Mouse (Mus musculus): ENCODE results near the gene Specc1. TPM values are rescaled to one million over a fixed set of nuclear protein-coding genes. Genes with fewer than 3 reads are reported as not detected.

Specc1 gene
- polyA plus RNA-seq, 1 experiment from 2014 or later, result 14.3 TPM

DNA sequence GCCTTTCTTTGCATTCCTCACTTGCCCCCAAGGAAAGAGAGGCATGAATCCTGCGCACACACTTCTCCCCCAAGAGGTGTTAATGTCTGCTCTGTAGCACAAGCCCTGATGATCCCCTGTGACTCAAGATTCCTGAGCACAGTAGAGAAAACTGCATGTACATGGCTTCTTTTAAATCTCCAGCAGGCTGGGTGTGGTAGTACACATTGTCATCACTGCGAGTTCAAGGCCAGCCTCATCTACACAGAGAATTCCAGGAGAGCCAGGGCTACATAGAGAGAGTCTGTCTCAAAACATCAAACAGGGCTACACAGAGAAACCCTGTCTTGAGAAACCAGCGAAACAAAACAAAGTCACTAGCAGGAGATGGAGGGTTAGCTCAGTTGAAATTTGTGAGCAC is 211.6 kb downstream of the Specc1 start:
- Histone ChIP-seq H3K36me3 (ENCODE audit: control insufficient read depth, insufficient read depth, low read length) (no peaks in the 10 kb centered on the region), H3K27ac (ENCODE audit: low read depth, low read length) (no peak overlapping the region), H3K4me1 (ENCODE audit: control insufficient read depth, insufficient read depth, low read depth, low read length) (no peaks in the 10 kb centered on the region), H3K27me3 (replicated peaks; ENCODE audit: control insufficient read depth, insufficient read depth, low read length) (no peaks in the 10 kb centered on the region), H3K9ac (ENCODE audit: low read depth, low read length) (no peak overlapping the region), H3K9me3 (ENCODE audit: control insufficient read depth, low read length) (no peaks in the 10 kb centered on the region), H3K4me2 (ENCODE audit: low read length) (no peak overlapping the region), H3K4me3 (ENCODE audit: low read length) (no peak overlapping the region)
- WGBS, result 86% methylated on average over 3 of the region's 3 CpGs
- no peak for ATAC-seq

DNA sequence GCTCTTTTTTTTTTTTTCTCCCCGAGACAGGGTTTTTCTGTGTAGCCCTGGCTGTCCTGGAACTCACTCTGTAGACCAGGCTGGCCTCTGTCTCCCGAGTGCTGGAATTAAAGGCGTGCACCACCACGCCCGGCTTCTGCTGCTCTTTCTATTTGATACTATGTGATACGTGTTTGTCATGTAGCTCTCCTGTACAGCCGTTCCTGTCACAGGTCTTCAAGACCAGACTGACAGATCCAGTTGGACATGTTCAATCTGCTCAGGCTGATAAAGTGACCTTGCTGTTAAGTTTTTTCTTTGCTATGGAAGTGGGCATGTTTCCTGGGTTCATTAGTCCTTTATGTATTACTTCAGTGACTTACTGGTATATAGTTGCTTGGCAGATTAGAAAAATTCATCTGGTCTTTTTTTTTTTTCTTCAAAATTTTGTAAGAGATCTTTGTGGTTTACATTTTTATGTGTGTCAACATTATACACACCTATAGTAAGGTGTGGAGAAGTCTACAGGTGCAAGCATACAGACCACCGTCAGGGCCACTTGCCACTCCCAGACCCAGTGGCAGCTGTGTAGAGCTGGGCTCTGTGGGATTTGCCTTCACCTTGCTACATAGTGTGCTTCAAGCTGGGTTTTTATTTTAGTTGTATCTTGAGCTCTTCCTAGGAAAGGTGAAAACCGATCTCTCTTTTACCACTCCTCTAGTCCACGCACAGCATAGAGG is 221.0 kb downstream of the Specc1 start:
- Histone ChIP-seq H3K9ac (ENCODE audit: low read depth, low read length) (no peak overlapping the region), H3K4me3 (ENCODE audit: low read length) (no peak overlapping the region), H3K27ac (ENCODE audit: low read depth, low read length) (no peak overlapping the region), H3K4me2 (ENCODE audit: low read length) (no peak overlapping the region), H3K9me3 (ENCODE audit: control insufficient read depth, low read length) (no peaks in the 10 kb centered on the region), H3K4me1 (ENCODE audit: control insufficient read depth, insufficient read depth, low read depth, low read length) (no peaks in the 10 kb centered on the region), H3K36me3 (ENCODE audit: control insufficient read depth, insufficient read depth, low read length) (no peaks in the 10 kb centered on the region), H3K27me3 (replicated peaks; ENCODE audit: control insufficient read depth, insufficient read depth, low read length) (no peaks in the 10 kb centered on the region)
- ATAC-seq, result no peak
- WGBS, result 94% methylated on average over 10 of the region's 10 CpGs

GRCm38 (mm10) chr11:62180791-62181190 is 224.2 kb downstream of the Specc1 start:
- Histone ChIP-seq H3K4me1 (ENCODE audit: control insufficient read depth, insufficient read depth, low read depth, low read length) (no peaks in the 10 kb centered on the region), H3K36me3 (ENCODE audit: control insufficient read depth, insufficient read depth, low read length) (no peaks in the 10 kb centered on the region), H3K9ac (ENCODE audit: low read depth, low read length) (no peak overlapping the region), H3K27me3 (replicated peaks; ENCODE audit: control insufficient read depth, insufficient read depth, low read length) (no peaks in the 10 kb centered on the region), H3K27ac (ENCODE audit: low read depth, low read length) (no peak overlapping the region), H3K4me2 (ENCODE audit: low read length) (no peak overlapping the region), H3K9me3 (ENCODE audit: control insufficient read depth, low read length) (no peaks in the 10 kb centered on the region), H3K4me3 (ENCODE audit: low read length) (no peak overlapping the region)
- no peak for ATAC-seq
- whole genome bisulfite sequencing, result 94% methylated on average over 6 of the region's 6 CpGs

GRCm38 (mm10) chr11:62184900-62185299 is 228.3 kb downstream of the Specc1 start:
- H3K27ac ChIP-seq (ENCODE audit: low read depth, low read length), result no peak overlapping the region
- H3K4me1 ChIP-seq (ENCODE audit: control insufficient read depth, insufficient read depth, low read depth, low read length), result no peaks in the 10 kb centered on the region
- H3K27me3 ChIP-seq (replicated peaks; ENCODE audit: control insufficient read depth, insufficient read depth, low read length), result no peaks in the 10 kb centered on the region
- H3K4me3 ChIP-seq (ENCODE audit: low read length), result no peak overlapping the region
- H3K4me2 ChIP-seq (ENCODE audit: low read length), result no peak overlapping the region
- no peak for ATAC-seq
- H3K9me3 ChIP-seq (ENCODE audit: control insufficient read depth, low read length), result no peaks in the 10 kb centered on the region
- H3K9ac ChIP-seq (ENCODE audit: low read depth, low read length), result no peak overlapping the region
- WGBS, result 87% methylated on average over 4 of the region's 4 CpGs
- H3K36me3 ChIP-seq (ENCODE audit: control insufficient read depth, insufficient read depth, low read length), result no peaks in the 10 kb centered on the region

- no peak overlapping the region for H3K4me3 ChIP-seq (ENCODE audit: low read length)
- H3K9ac ChIP-seq (ENCODE audit: low read depth, low read length), result no peak overlapping the region
- H3K9me3 ChIP-seq (ENCODE audit: control insufficient read depth, low read length), result no peaks in the 10 kb centered on the region
- no peak for ATAC-seq
- no peak overlapping the region for H3K27ac ChIP-seq (ENCODE audit: low read depth, low read length)
- 84% methylated on average over 8 of the region's 8 CpGs for WGBS
- H3K4me2 ChIP-seq (ENCODE audit: low read length), result no peak overlapping the region
- no peaks in the 10 kb centered on the region for H3K36me3 ChIP-seq (ENCODE audit: control insufficient read depth, insufficient read depth, low read length)
- no peaks in the 10 kb centered on the region for H3K4me1 ChIP-seq (ENCODE audit: control insufficient read depth, insufficient read depth, low read depth, low read length)
- no peaks in the 10 kb centered on the region for H3K27me3 ChIP-seq (replicated peaks; ENCODE audit: control insufficient read depth, insufficient read depth, low read length)
Observed at GRCm38 (mm10) chr11:62187074-62187473, 230.5 kb downstream of the Specc1 start.

DNA sequence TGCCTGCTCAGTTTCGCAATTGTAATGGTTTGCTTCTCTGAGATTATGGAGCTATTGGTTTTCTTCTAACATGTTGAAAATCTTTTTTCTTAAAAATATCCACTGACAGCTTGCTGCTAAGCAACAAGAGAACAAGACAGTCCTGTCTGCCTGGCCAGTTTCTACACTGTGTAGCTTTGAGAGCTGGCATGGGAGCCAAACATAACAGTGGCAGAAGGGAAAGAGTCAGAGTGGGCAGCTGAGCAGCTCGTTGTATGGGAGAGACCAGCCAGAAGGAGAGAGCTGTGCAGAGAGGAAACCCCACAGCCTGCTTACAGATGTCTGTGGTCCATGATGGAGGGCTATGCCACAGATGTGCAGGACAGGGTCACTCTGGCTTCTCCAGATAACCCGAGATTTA is 235.5 kb downstream of the Specc1 start:
- H3K9me3 ChIP-seq (ENCODE audit: control insufficient read depth, low read length), result no peaks in the 10 kb centered on the region; the same call in 1 of the 2 replicates
- no peak overlapping the region for H3K4me3 ChIP-seq (ENCODE audit: low read length)
- no peaks in the 10 kb centered on the region for H3K4me1 ChIP-seq (ENCODE audit: control insufficient read depth, insufficient read depth, low read depth, low read length)
- H3K36me3 ChIP-seq (ENCODE audit: control insufficient read depth, insufficient read depth, low read length), result no peaks in the 10 kb centered on the region
- no peak overlapping the region for H3K9ac ChIP-seq (ENCODE audit: low read depth, low read length)
- 0 out of 2 replicates have a peak overlapping the region, but pooled peaks have one; percentile 34 for H3K27ac ChIP-seq (ENCODE audit: low read depth, low read length)
- WGBS, result 81% methylated on average over 3 of the region's 3 CpGs
- H3K4me2 ChIP-seq (ENCODE audit: low read length), result no peak overlapping the region
- no peaks in the 10 kb centered on the region for H3K27me3 ChIP-seq (replicated peaks; ENCODE audit: control insufficient read depth, insufficient read depth, low read length)
- ATAC-seq, result peak; percentile 48; the same call in 1 of the 2 replicates

DNA sequence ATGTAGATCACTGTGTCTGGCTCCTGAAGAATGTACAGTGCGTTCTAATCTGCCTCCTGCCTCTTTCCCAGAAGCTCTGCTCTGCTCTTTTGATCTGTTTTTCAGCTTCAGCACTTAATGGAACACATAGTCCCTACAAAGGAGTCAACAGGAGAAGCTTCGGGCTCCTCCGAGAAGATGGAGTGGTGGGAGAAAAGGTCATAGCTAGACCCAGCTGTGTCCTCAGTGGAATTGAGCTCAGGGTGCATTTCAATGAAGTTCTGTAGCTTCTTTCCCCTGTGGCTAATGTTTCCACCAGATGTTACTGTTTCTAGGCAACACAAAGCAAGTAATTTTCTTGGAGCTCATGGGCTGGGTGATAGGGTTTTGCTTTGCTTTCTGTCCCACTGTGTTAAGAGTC is 236.6 kb downstream of the Specc1 start:
- no peak overlapping the region for H3K4me3 ChIP-seq (ENCODE audit: low read length)
- 81% methylated on average over 3 of the region's 3 CpGs for WGBS
- H3K36me3 ChIP-seq (ENCODE audit: control insufficient read depth, insufficient read depth, low read length), result no peaks in the 10 kb centered on the region
- no peaks in the 10 kb centered on the region; the same call in 1 of the 2 replicates for H3K9me3 ChIP-seq (ENCODE audit: control insufficient read depth, low read length)
- no peaks in the 10 kb centered on the region for H3K27me3 ChIP-seq (replicated peaks; ENCODE audit: control insufficient read depth, insufficient read depth, low read length)
- H3K9ac ChIP-seq (ENCODE audit: low read depth, low read length), result no peak overlapping the region
- H3K4me1 ChIP-seq (ENCODE audit: control insufficient read depth, insufficient read depth, low read depth, low read length), result no peaks in the 10 kb centered on the region
- no peak overlapping the region for H3K27ac ChIP-seq (ENCODE audit: low read depth, low read length)
- no peak for ATAC-seq
- no peak overlapping the region for H3K4me2 ChIP-seq (ENCODE audit: low read length)

DNA sequence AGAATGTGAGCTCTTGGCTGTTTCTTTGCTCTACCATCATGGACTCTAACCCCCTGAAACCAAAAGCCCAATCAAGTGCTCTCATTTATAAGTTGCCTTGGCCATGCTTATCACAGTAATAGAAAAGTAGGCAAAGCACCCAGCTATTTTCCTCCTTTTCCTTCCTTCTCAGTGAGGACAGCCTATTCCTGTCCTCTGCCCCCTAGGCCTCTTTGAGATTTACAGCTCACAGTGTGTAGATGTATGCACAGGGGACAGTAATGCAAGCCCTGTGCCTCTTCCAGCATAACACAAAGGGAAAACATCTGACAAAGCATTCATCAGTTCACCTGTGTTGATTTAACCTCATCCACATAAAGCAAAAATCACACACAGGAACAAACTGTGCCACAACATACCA is 237.7 kb downstream of the Specc1 start:
- Histone ChIP-seq H3K36me3 (ENCODE audit: control insufficient read depth, insufficient read depth, low read length) (no peaks in the 10 kb centered on the region), H3K27ac (ENCODE audit: low read depth, low read length) (no peak overlapping the region), H3K4me2 (ENCODE audit: low read length) (no peak overlapping the region), H3K4me3 (ENCODE audit: low read length) (no peak overlapping the region), H3K27me3 (replicated peaks; ENCODE audit: control insufficient read depth, insufficient read depth, low read length) (no peaks in the 10 kb centered on the region), H3K9me3 (ENCODE audit: control insufficient read depth, low read length) (no peaks in the 10 kb centered on the region; the same call in 1 of the 2 replicates), H3K9ac (ENCODE audit: low read depth, low read length) (no peak overlapping the region), H3K4me1 (ENCODE audit: control insufficient read depth, insufficient read depth, low read depth, low read length) (no peaks in the 10 kb centered on the region)
- ATAC-seq, result no peak

GRCm38 (mm10) chr11:62200901-62201512 is 244.4 kb downstream of the Specc1 start:
- WGBS, result 86% methylated on average over 5 of the region's 5 CpGs
- H3K9ac ChIP-seq (ENCODE audit: low read depth, low read length), result no peak overlapping the region

More at GRCm38 (mm10) chr11:62200901-62201512, 244.4 kb downstream of the Specc1 start:
- H3K4me1 ChIP-seq (ENCODE audit: control insufficient read depth, insufficient read depth, low read depth, low read length), result no peaks in the 10 kb centered on the region
- no peak overlapping the region for H3K4me2 ChIP-seq (ENCODE audit: low read length)
- no peak overlapping the region for H3K27ac ChIP-seq (ENCODE audit: low read depth, low read length)
- H3K36me3 ChIP-seq (ENCODE audit: control insufficient read depth, insufficient read depth, low read length), result no peaks in the 10 kb centered on the region
- no peaks in the 10 kb centered on the region for H3K9me3 ChIP-seq (ENCODE audit: control insufficient read depth, low read length)
- ATAC-seq, result no peak
- no peak overlapping the region for H3K4me3 ChIP-seq (ENCODE audit: low read length)
- no peaks in the 10 kb centered on the region for H3K27me3 ChIP-seq (replicated peaks; ENCODE audit: control insufficient read depth, insufficient read depth, low read length)

Data from hindbrain, embryonic 16.5 days (tissue).